Mouse (Mus musculus) layer of hippocampus, adult 2 months (tissue): ENCODE measurements around the gene Abhd14a. TPM values are rescaled to one million over a fixed set of nuclear protein-coding genes. Genes with fewer than 3 reads are reported as not detected.

Source experiments
- DNase-seq, 2 experiments: peaks; one replicate each; pipeline ENCODE4 v3.0.0; 2022; ENCODE audit warnings: low spot score in 2 of 2
- H3K27ac ChIP-seq: fragments of 200-600 bp; 2 replicates; pipeline ENCODE4 v1.8.1; 2022
- H3K4me3 ChIP-seq: fragments of 200-600 bp; 2 replicates; pipeline ENCODE4 v1.8.1; 2022; ENCODE audit warnings: mild to moderate bottlenecking
- CTCF ChIP-seq: fragments of 200-600 bp; conservative IDR thresholded peaks from 2 replicates; pipeline ENCODE4 v1.8.1; 2022; ENCODE audit warnings: antibody characterized with exemption, mild to moderate bottlenecking, moderate library complexity
- total RNA-seq, 2 experiments: library from RNA; stranded (reverse); gene quantifications; 2 replicates each; pipeline ENCODE4 v1.2.3; 2021

Abhd14a gene
- total RNA-seq, 2 experiments from 2014 or later, result 39.0 to 39.4 TPM

GRCm38 (mm10) chr9:106466721-106467120 lies 19.2 kb upstream of the Abhd14a start:
- DNase-seq, result no peak
- Histone ChIP-seq H3K27ac (no peak overlapping the region), H3K4me3 (no peak overlapping the region)
- no peak for TF ChIP-seq CTCF

DNA sequence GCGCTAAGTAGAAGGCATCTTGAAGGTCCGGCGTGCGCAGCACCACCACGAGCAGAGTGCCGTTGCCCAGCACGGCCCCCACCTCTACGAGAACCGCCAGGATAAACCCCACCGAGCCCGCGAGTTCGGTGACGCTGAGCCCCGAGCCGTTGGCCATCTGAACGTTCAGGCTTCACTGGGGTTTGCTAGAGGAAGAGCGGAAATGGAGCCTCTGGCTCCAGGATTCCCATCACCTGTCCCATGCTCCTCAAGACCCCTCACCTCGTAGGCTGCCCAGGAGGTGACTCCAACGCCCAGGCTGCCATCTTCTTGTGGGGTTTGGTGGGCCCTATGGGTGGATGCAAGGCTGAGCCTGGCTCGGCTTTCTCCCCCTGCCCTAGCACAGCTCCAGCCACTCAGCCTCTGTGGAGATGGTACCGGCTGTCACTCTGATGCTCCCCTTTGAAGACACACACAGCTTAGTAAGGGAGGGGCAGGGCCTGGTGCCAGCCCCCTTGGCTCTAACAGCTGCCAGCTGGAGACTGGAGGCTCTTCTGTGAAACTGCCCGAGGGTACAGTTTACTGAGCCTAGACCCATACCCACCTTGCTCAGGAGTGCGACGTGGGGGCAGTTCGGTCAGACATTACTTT lies 18.2 kb upstream of the Abhd14a start, which contains the start of gene Gpr62:
Gene Gpr62 (minus strand): TSS at position 368 of the 630 bp plus-strand sequence.
- peak; percentile 67 to 78 for DNase-seq
- no peak for TF ChIP-seq CTCF
- H3K27ac ChIP-seq, result peak within 1 kb of the TSS; percentile 99
- H3K4me3 ChIP-seq, result peak within 1 kb of the TSS; percentile 75

DNA sequence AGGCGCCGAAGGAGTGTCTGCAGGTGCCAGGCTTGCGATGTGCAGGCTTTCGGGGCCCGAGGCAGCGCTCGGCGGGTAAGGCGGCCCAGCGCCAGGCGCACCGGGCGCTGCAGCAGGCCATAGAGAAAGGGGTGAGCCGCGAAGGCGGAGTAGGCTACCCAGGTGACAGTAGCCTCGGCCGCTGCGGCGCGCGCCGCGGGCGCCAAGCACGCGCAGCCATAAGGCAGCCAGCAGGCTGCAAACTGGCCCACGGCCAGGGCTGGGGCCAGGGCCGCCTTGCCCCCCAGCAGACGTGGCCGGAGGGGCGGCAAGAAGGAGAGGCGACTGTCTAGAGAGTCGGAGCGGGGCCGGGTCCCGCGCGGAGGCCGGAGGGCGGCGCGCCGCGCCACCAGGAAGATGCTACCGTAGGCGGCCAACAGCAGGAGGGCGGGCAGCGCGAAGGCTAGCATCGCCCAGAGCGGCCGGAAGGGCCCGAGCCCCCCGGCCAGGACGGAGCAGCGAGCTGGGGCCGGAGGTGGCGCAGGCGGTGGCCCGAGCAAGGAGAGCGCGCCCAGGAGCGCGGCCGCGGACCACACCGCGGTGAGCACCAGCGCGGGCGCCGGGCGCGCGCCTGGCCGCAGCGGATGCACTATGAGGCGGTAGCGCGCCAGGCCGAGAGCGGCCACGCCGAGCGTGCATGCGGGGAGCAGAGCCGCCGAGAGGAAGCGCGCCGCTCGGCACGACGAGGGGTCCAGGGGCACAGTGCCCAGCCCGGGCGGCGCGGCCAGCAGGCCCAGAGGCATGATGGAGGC lies 17.5 kb upstream of the Abhd14a start:
- H3K4me3 ChIP-seq, result peak overlapping the region; percentile 75
- peak overlapping the region; percentile 99 for H3K27ac ChIP-seq
- peak in 1 of 2 experiments; percentile 72 for DNase-seq
- TF ChIP-seq CTCF, result no peak; the same call in 1 of the 2 replicates

DNA sequence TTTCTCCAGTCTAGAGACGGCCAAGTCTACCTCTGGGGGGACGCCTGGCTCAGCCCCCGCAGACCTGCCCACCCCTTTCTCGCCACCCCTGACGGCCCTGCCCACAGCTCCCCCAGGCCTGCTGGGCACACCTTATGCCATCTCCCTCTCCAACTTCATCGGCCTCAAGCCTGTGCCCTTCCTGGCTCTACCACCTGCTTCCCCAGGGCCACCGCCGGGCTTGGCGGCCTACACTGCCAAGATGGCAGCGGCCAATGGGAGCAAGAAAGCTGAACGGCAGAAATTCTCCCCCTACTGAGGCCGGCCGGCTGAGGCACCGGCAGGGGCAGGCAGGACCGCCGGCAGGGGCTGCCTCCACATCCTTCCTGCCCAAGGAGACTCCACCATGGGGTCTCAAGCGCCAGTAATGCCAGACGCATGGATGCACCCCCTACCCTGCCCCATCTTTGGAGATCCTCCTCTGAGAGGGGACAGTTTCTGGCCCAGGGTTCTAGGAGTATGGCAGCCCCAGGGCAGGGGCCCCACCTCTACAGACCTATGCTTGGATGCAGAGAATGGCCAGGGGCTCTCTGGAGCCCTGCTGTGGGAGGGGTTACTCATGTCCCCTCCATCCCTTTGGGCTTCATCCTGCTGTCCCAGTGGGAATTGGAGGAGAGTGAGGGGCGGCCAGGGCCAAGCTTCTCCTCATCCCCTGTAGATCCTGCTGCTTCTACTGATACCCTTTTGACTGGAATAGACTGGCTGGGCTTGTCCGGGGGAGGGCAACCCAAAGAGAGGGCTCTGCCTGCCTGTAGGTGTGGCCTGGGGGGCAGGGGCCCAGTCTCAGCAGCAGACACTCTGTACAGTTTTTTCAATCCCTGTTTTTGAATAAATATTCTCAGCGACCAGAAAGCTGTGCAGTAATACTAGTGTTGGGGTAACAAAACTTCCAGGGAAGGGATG lies 15.9 kb upstream of the Abhd14a start:
- no peak overlapping the region for H3K4me3 ChIP-seq
- no peak for DNase-seq
- no peak for TF ChIP-seq CTCF
- peak overlapping the region; percentile 99 for H3K27ac ChIP-seq

DNA sequence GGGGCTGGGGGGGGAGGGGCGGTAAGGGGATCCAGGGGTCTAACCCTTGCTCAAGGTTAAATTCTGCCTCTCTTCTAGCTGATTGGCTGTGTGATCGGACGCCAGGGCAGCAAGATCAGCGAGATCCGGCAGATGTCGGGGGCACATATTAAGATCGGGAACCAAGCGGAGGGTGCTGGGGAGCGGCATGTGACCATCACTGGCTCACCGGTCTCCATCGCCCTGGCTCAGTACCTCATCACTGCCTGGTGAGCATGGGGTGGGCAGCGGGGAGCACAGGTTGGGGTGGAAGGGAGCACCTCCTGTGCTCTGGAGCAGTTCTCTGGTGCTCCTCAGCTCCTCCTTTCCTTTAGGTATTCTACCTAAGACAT lies 14.9 kb upstream of the Abhd14a start:
- H3K27ac ChIP-seq, result no peak overlapping the region; the same call in 1 of the 2 replicates
- no peak overlapping the region for H3K4me3 ChIP-seq
- DNase-seq, result no peak
- no peak for TF ChIP-seq CTCF

DNA sequence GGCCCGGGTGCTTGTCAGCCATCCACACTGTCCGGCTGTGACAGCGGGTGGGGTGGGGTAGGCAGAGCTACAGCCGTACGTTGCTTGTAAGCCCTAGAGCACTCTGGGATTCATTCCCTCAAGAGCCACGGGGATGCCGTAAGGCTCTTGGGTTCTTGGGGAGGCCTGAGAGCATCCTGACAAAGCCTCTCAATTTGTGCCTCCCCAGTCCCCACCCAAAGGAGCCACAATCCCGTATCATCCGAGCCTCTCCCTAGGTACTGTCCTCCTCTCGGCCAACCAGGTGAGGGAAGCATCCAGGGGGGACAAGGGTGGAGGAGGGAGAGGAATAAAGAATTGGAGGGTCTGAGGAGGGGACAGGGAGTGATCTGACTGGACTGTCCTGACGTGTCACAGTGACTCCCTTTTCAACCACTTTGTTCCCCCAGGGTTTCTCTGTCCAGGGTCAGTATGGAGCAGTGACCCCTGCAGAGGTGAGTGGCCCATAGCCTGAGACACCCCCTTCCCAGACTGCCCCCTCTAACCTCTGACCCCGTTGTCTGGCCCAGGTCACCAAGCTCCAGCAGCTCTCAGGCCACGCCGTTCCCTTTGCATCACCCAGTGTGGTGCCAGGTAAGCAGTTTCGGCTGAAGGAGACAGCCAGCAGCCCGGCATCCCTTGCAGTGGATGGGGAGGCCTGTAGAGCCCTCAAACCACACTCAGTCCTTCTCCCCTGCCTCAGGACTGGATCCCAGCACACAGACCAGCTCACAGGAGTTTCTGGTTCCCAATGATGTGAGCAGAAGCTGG lies 14.4 kb upstream of the Abhd14a start:
- Histone ChIP-seq H3K27ac (peak overlapping the region; percentile 69; the same call in 1 of the 2 replicates), H3K4me3 (no peak overlapping the region; the same call in 1 of the 2 replicates)
- no peak for TF ChIP-seq CTCF
- no peak for DNase-seq

DNA sequence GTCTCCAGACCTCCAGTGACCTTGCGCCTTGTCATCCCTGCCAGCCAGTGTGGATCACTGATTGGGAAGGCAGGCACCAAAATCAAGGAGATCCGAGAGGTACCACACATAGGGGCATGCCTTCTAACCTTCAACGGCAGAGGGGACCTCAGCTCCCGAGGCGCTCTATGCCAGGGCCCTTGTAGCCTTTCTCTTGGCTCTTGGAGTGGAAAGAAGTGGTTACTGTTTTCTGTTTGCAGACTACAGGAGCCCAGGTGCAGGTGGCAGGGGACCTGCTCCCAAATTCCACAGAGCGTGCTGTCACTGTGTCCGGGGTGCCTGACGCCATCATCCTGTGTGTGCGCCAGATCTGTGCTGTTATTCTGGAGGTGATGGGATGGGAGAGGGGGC lies 13.5 kb upstream of the Abhd14a start:
- no peak for DNase-seq
- Histone ChIP-seq H3K27ac (peak overlapping the region; percentile 72), H3K4me3 (no peak overlapping the region; the same call in 1 of the 2 replicates)
- no peak for TF ChIP-seq CTCF

DNA sequence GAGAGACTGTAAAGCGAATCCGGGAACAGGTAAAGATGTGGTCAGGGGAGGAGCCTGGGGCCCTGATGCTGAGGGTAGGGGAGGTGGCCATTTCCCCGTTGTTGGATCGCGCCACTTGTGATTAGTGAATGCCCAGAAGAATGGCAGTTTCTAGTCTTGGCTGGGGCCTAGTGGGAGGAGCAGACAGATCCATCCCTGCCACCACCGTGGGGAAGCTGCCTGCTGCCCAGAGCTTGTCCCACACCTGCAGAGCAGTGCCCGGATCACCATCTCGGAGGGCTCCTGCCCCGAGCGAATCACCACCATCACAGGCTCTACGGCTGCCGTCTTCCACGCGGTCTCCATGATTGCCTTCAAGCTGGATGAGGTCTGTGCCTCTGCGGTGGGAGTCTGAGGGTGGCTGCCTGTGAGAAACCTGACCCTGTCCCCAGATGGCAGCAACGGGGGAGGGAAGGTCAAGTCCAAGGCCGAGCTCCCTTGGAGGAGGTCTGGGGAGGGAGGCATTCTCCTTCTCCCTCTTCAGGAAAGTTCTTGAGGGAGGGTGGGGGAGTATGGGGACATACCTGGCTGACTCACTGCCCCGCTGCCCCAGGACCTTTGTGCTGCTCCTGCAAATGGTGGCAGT lies 13.0 kb upstream of the Abhd14a start:
- peak overlapping the region; percentile 72 for H3K27ac ChIP-seq
- H3K4me3 ChIP-seq, result peak overlapping the region; percentile 13; the same call in 1 of the 2 replicates
- no peak for TF ChIP-seq CTCF
- DNase-seq, result no peak

DNA sequence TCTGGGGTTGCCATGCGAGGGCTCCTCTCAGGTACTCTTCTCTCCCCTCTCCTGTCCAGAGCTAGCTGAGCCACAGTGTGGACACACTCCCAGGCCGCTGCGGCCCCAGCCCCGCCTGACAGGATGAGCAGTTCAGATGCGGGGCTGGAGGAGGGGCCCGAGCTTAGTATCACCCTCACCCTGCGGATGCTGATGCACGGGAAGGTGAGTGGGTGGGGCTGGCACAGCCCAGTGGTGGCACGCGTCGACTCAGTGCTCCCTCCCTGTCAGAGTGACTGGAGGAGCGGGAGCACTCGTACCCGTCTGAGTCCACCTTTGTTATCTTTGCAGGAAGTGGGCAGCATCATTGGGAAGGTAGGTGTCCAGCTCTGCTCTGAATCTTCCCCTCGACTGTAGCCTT lies 12.5 kb upstream of the Abhd14a start:
- TF ChIP-seq CTCF, result no peak
- Histone ChIP-seq H3K27ac (peak overlapping the region; percentile 72), H3K4me3 (no peak overlapping the region)
- no peak for DNase-seq

GRCm38 (mm10) chr9:106457920-106458319 lies 10.4 kb upstream of the Abhd14a start:
- DNase-seq, result no peak
- no peak overlapping the region for H3K4me3 ChIP-seq
- H3K27ac ChIP-seq, result peak overlapping the region; percentile 93; the same call in 1 of the 2 replicates
- TF ChIP-seq CTCF, result no peak

DNA sequence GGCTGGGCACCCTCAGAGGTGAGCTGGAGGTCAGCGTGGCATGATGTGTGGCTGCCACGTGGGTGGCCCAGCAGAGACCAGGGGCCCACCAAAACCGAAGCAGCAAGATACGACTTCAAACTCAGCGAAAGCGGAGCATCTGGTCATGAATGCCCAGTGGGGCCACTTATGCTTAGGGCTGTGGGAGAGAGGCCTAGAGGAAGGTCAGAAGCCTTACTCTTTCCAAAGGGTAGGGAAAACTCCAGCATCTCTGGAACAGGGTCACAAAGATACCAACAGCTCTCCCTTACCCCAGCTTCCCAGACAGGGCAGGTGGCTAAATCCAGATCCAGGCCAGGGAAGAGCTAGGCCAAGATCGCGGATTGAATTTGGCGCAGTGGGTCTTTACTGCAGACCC lies 9.7 kb upstream of the Abhd14a start:
- Histone ChIP-seq H3K4me3 (no peak overlapping the region), H3K27ac (peak overlapping the region; percentile 93; the same call in 1 of the 2 replicates)
- no peak for TF ChIP-seq CTCF
- DNase-seq, result no peak
